Mouse (Mus musculus) heart, postnatal 0 days (tissue): ENCODE data around the gene Rtp1.

ENCODE experiments used
- CTCF ChIP-seq: IDR thresholded peaks from 2 replicates; pipeline ENCODE4 v1.5.1; 2016; ENCODE audit warnings: antibody characterized with exemption, control low read depth, low read depth
- EP300 ChIP-seq: IDR thresholded peaks from 2 replicates; pipeline ENCODE4 v1.6.1; 2016; ENCODE audit warnings: antibody characterized with exemption, low read depth

DNA sequence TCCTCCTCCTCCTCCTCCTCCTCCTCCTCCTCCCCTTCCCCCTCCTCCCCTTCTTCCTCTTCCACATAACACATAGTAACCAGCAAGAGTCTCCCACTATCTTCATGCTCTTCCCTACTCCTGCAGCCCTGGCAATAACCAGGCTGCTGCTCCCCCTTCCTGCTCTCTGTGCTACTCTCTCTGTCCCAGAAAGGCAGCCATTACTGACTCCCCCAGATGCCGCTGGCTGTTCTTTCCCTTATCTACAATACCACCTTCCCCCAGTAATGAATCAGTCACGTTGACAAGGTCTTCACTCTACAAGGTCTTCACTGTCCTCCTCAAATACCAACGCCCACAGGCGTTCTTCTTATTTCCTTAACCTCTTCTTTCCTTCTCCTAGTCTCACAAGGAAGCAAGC is 27.5 kb upstream of the Rtp1 start:
- TF ChIP-seq CTCF: no peak
- TF ChIP-seq EP300: no peak
